Mouse (Mus musculus) liver, adult 10 weeks (tissue): ENCODE measurements around the gene Garem2. TPM values are rescaled to one million over a fixed set of nuclear protein-coding genes. Genes with fewer than 3 reads are reported as not detected.

Experiments
- polyA plus RNA-seq: library from polyadenylated mRNA; stranded (reverse); fragments of 350-450 nt; fragmentation: Illumina TruSeq; extraction: RNeasy Lipid Tissue Mini Kit (QIAGEN cat#74804); gene quantifications from one replicate; pipeline ENCODE4 v1.2.3, GENCODE M21; 2014; ENCODE audit warnings: low read depth, low replicate concordance

Gene Garem2
- polyA plus RNA-seq = not detected

GRCm38 (mm10) chr5:30104841-30105667, at the start of gene Garem2:
Gene Garem2 (plus strand): TSS chr5:30105161.

GRCm38 (mm10) chr5:30072825-30073821, 31.8 kb upstream of the Garem2 start, which contains the start of gene Tyms:
Gene Tyms (minus strand): TSS chr5:30073617.

GRCm38 (mm10) chr5:30105668-30106300, 823 bp downstream of the Garem2 start, which contains the start of gene 3110082J24Rik:
Gene 3110082J24Rik (minus strand): TSS chr5:30106086.

GRCm38 (mm10) chr5:30154474-30155394, 49.8 kb downstream of the Garem2 start, which contains the start of the genes Hadha and Hadhb:
Gene Hadha (minus strand): TSS chr5:30155162.
Gene Hadhb (plus strand): TSS chr5:30155248.

Other genes starting within 250 kb of the Garem2 start
- 0.32 TPM for gene Il6, start 92.0 kb upstream of the Garem2 start, polyA plus RNA-seq
- 17.0 TPM for gene Tyms, start 31.5 kb upstream of the Garem2 start, polyA plus RNA-seq
- gene 3110082J24Rik, start 925 bp downstream of the Garem2 start, polyA plus RNA-seq = not detected
- gene Hadha, start 50.0 kb downstream of the Garem2 start, polyA plus RNA-seq = 232 TPM
- gene Hadhb, start 50.1 kb downstream of the Garem2 start, polyA plus RNA-seq = 654 TPM
- not detected for gene Adgrf3, start 100.6 kb downstream of the Garem2 start, polyA plus RNA-seq
- 58.9 TPM for gene Selenoi, start 127.4 kb downstream of the Garem2 start, polyA plus RNA-seq
- gene Drc1, start 176.2 kb downstream of the Garem2 start, polyA plus RNA-seq = 1.6 TPM